Mouse (Mus musculus) ES-Bruce4 (cell line): ENCODE results near the gene Ewsr1.

Experiments used
- CTCF ChIP-seq: IDR thresholded peaks from one replicate; pipeline ENCODE4 v1.8.1; 2011; ENCODE audit warnings: low read depth, low read length
- POLR2A ChIP-seq: IDR thresholded peaks from one replicate; pipeline ENCODE4 v1.8.1; 2011; ENCODE audit warnings: low read length; ENCODE audit not compliant: insufficient read depth

DNA sequence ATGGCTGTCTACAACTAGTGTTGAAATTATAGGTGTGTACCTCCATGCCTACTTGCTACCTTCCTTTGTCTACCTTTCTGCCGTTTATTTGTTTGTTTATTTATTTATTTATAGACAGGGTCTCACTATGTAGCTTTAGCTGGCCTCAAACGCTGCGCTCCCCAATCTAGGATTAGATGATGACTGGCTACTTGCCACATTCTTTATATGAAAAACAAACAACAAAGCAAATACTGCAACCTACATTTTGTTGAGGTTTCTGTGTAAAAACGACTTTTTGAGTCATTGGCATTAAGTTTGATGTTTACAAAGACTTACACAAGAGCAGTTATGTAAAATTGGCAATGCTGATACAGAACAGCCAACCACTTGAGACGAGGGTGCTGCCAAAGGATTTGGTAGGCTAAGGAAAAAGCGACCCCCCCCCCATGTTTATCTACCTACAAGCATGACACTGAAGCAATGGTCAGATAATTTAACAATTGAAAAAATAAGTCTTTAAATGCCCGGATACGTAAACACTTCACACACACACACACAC lies 2.5 kb downstream of the Ewsr1 start:
- TF ChIP-seq CTCF (no peak), POLR2A (no peak)
